Mouse (Mus musculus): Measurements from ENCODE around the gene Mgat4e. TPM values are rescaled to one million over a fixed set of nuclear protein-coding genes. Genes with fewer than 3 reads are reported as not detected.
"Not testable (repeated sequence)": the region's sequence is repeated elsewhere in the genome, so short reads cannot be mapped to it uniquely, and the experiment has no call there.

Gene Mgat4e
- polyA plus RNA-seq, 1 experiment from 2014 or later = not detected

DNA sequence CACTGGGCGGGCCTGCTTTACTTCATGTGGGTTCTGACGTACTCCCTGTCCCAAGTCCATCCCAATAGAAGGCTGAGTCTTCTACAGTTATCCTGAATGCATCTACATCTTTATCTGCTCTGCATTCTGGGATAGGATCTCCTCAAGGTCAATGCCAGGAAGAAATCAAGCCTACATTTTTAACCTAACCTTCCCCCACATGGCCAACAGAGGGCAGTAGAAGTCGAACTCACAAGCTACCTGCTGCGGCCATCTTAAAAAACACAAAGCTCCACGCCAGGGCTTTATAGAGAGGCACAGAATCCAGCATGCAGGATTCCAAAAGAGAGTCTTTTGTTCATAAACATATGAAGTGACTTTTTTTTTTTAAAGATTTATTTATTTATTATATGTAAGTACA is 25.1 kb downstream of the Mgat4e start:
- H3K9me3 ChIP-seq (replicated peaks; ENCODE audit: control insufficient read depth, low read length) = no peaks in the 10 kb centered on the region
- WGBS (ENCODE audit: insufficient replicate concordance) = 68% methylated on average over 5 of the region's 5 CpGs

DNA sequence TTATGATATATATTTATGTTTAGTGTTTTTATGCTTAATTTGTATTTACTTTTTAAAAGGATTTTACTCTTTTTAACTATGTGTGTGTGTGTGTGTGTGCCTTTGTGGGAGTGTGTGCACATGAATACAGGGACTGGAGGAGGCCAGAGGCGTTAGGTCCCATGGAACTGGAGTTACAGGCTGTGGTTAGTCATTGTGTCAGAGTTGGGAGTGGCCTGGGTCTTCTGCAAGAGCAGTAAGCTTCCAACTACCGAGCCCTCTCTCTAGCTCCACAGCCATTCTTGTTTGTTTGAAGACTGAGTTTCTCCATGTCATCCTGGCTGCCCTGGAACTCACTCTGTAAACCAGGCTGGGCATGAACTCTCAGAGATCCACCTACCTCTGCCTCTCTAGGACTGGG is 27.2 kb downstream of the Mgat4e start:
- no peak overlapping the region for H3K4me2 ChIP-seq
- H3K4me1 ChIP-seq (ENCODE audit: control insufficient read depth, insufficient read depth, low read length) = peaks cover 4% of the 10 kb centered on the region; the same call in 1 of the 2 replicates
- no peaks in the 10 kb centered on the region for H3K27me3 ChIP-seq (ENCODE audit: control insufficient read depth, insufficient read depth, low read length)
- no peak overlapping the region for H3K9ac ChIP-seq (ENCODE audit: low read depth, low read length)
- no peak for ATAC-seq (replicated peaks; ENCODE audit: insufficient number of reproducible peaks, low FRiP score, low TSS enrichment)
- H3K9me3 ChIP-seq (replicated peaks; ENCODE audit: control insufficient read depth, low read length) = no peaks in the 10 kb centered on the region
- H3K27ac ChIP-seq (ENCODE audit: low read depth, low read length) = no peak overlapping the region
- WGBS (ENCODE audit: insufficient replicate concordance) = 59% methylated on average over 2 of the region's 2 CpGs
- H3K36me3 ChIP-seq (ENCODE audit: control insufficient read depth, insufficient read depth, low read length) = no peaks in the 10 kb centered on the region
- no peak overlapping the region for H3K4me3 ChIP-seq (ENCODE audit: low read depth, low read length)

More for the DNA sequence above, 25.1 kb downstream of the Mgat4e start:
- Histone ChIP-seq H3K4me1 (ENCODE audit: control insufficient read depth, insufficient read depth, low read length) (peaks cover 4% of the 10 kb centered on the region; the same call in 1 of the 2 replicates), H3K9ac (ENCODE audit: low read depth, low read length) (no peak overlapping the region), H3K4me3 (ENCODE audit: low read depth, low read length) (no peak overlapping the region), H3K4me2 (no peak overlapping the region), H3K27ac (ENCODE audit: low read depth, low read length) (no peak overlapping the region), H3K36me3 (ENCODE audit: control insufficient read depth, insufficient read depth, low read length) (no peaks in the 10 kb centered on the region), H3K27me3 (ENCODE audit: control insufficient read depth, insufficient read depth, low read length) (no peaks in the 10 kb centered on the region)
- no peak for ATAC-seq (replicated peaks; ENCODE audit: insufficient number of reproducible peaks, low FRiP score, low TSS enrichment)

DNA sequence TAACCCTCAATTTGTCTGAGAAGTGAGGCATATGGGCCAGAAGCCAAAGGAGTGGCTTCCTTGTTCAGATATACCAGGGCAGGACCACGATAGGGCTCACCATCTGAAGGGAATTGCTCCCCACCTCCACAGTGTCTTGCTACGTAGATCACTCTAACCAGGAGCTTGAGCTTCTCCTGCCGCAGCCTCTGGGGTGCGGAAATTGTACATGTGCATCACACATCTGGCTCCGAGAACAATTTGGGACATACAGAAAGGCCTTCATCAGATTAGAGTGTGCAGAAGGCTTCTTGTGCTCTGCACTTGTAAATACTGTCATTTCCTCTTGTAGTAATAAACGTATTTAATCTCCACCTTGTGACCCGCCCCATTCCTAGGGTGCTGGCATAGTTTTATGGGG is 28.3 kb downstream of the Mgat4e start:
- 71% methylated on average over 7 of the region's 7 CpGs for WGBS (ENCODE audit: insufficient replicate concordance)
- H3K9ac ChIP-seq (ENCODE audit: low read depth, low read length) = no peak overlapping the region
- H3K4me3 ChIP-seq (ENCODE audit: low read depth, low read length) = no peak overlapping the region
- no peak overlapping the region for H3K4me2 ChIP-seq
- H3K36me3 ChIP-seq (ENCODE audit: control insufficient read depth, insufficient read depth, low read length) = no peaks in the 10 kb centered on the region
- no peak for ATAC-seq (replicated peaks; ENCODE audit: insufficient number of reproducible peaks, low FRiP score, low TSS enrichment)
- H3K27ac ChIP-seq (ENCODE audit: low read depth, low read length) = no peak overlapping the region
- H3K9me3 ChIP-seq (replicated peaks; ENCODE audit: control insufficient read depth, low read length) = no peaks in the 10 kb centered on the region
- peaks cover 13% of the 10 kb centered on the region; the same call in 1 of the 2 replicates for H3K4me1 ChIP-seq (ENCODE audit: control insufficient read depth, insufficient read depth, low read length)
- no peaks in the 10 kb centered on the region for H3K27me3 ChIP-seq (ENCODE audit: control insufficient read depth, insufficient read depth, low read length)

- H3K4me1 ChIP-seq (ENCODE audit: control insufficient read depth, insufficient read depth, low read length) = peaks cover 14% of the 10 kb centered on the region; the same call in 1 of the 2 replicates
- 64% methylated on average over 8 of the region's 8 CpGs for WGBS (ENCODE audit: insufficient replicate concordance)
- no peaks in the 10 kb centered on the region for H3K9me3 ChIP-seq (replicated peaks; ENCODE audit: control insufficient read depth, low read length)
- no peak overlapping the region for H3K27ac ChIP-seq (ENCODE audit: low read depth, low read length)
- no peaks in the 10 kb centered on the region for H3K27me3 ChIP-seq (ENCODE audit: control insufficient read depth, insufficient read depth, low read length)
- H3K4me2 ChIP-seq = no peak overlapping the region
- no peaks in the 10 kb centered on the region for H3K36me3 ChIP-seq (ENCODE audit: control insufficient read depth, insufficient read depth, low read length)
- H3K4me3 ChIP-seq (ENCODE audit: low read depth, low read length) = no peak overlapping the region
- no peak overlapping the region for H3K9ac ChIP-seq (ENCODE audit: low read depth, low read length)
- ATAC-seq (replicated peaks; ENCODE audit: insufficient number of reproducible peaks, low FRiP score, low TSS enrichment) = no peak
Measured at GRCm38 (mm10) chr1:134520001-134520721, 29.3 kb downstream of the Mgat4e start.

GRCm38 (mm10) chr1:134519201-134519600 is 30.3 kb downstream of the Mgat4e start:
- peaks cover 14% of the 10 kb centered on the region; the same call in 1 of the 2 replicates for H3K4me1 ChIP-seq (ENCODE audit: control insufficient read depth, insufficient read depth, low read length)
- not testable (repeated sequence) for H3K9me3 ChIP-seq (replicated peaks; ENCODE audit: control insufficient read depth, low read length); H3K4me3 ChIP-seq (ENCODE audit: low read depth, low read length); ATAC-seq (replicated peaks; ENCODE audit: insufficient number of reproducible peaks, low FRiP score, low TSS enrichment); H3K4me2 ChIP-seq; H3K9ac ChIP-seq (ENCODE audit: low read depth, low read length); H3K36me3 ChIP-seq (ENCODE audit: control insufficient read depth, insufficient read depth, low read length); H3K27ac ChIP-seq (ENCODE audit: low read depth, low read length); H3K27me3 ChIP-seq (ENCODE audit: control insufficient read depth, insufficient read depth, low read length)
- 96% methylated on average over 5 of the region's 5 CpGs for WGBS (ENCODE audit: insufficient replicate concordance)

DNA sequence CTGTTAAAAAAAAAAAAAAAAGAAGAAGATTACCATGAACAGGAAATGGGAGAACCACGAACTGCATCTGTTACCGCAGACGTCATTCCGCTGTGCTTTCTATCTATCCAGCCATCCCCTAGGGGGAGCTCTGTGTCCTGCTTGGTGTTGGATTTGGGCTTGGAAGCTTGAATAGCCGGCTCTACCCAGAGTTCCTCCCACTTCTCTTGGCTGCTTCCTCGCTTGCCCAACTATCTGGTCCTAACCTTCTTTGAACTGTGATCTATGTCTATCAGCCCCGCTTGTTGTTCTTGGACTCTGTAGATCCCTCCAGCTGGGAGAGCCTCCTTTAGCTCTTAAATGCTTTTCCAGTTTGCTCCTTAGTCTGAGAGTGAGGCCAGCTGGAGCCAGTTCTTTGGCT is 30.8 kb downstream of the Mgat4e start:
- Histone ChIP-seq H3K4me2 (peak overlapping the region; percentile 19; the same call in 1 of the 2 replicates), H3K9ac (ENCODE audit: low read depth, low read length) (no peak overlapping the region), H3K27ac (ENCODE audit: low read depth, low read length) (no peak overlapping the region), H3K4me3 (ENCODE audit: low read depth, low read length) (no peak overlapping the region), H3K9me3 (replicated peaks; ENCODE audit: control insufficient read depth, low read length) (no peaks in the 10 kb centered on the region), H3K36me3 (ENCODE audit: control insufficient read depth, insufficient read depth, low read length) (no peaks in the 10 kb centered on the region), H3K4me1 (ENCODE audit: control insufficient read depth, insufficient read depth, low read length) (peaks cover 14% of the 10 kb centered on the region; the same call in 1 of the 2 replicates), H3K27me3 (ENCODE audit: control insufficient read depth, insufficient read depth, low read length) (peaks cover 9% of the 10 kb centered on the region; the same call in 1 of the 2 replicates)
- WGBS (ENCODE audit: insufficient replicate concordance) = 8% methylated on average over 7 of the region's 7 CpGs
- peak; percentile 55; the same call in 1 of the 2 replicates for ATAC-seq (replicated peaks; ENCODE audit: insufficient number of reproducible peaks, low FRiP score, low TSS enrichment)

- 93% methylated on average over 13 of the region's 14 CpGs for WGBS (ENCODE audit: insufficient replicate concordance)
- ATAC-seq (replicated peaks; ENCODE audit: insufficient number of reproducible peaks, low FRiP score, low TSS enrichment); H3K9me3 ChIP-seq (replicated peaks; ENCODE audit: control insufficient read depth, low read length); H3K4me2 ChIP-seq; H3K36me3 ChIP-seq (ENCODE audit: control insufficient read depth, insufficient read depth, low read length); H3K27ac ChIP-seq (ENCODE audit: low read depth, low read length); H3K4me3 ChIP-seq (ENCODE audit: low read depth, low read length); H3K9ac ChIP-seq (ENCODE audit: low read depth, low read length): not testable (repeated sequence)
- Histone ChIP-seq H3K4me1 (ENCODE audit: control insufficient read depth, insufficient read depth, low read length) (peaks cover 18% of the 10 kb centered on the region; the same call in 1 of the 2 replicates), H3K27me3 (ENCODE audit: control insufficient read depth, insufficient read depth, low read length) (peaks cover 14% of the 10 kb centered on the region; the same call in 1 of the 2 replicates)
Measured at GRCm38 (mm10) chr1:134517841-134518240, 31.6 kb downstream of the Mgat4e start.

- WGBS (ENCODE audit: insufficient replicate concordance) = 22% methylated on average over 4 of the region's 4 CpGs
Measured at GRCm38 (mm10) chr1:134516491-134517198, 32.8 kb downstream of the Mgat4e start.

More at GRCm38 (mm10) chr1:134516491-134517198, 32.8 kb downstream of the Mgat4e start:
- H3K27ac ChIP-seq (ENCODE audit: low read depth, low read length) = peak overlapping the region; percentile 66
- H3K4me3 ChIP-seq (ENCODE audit: low read depth, low read length) = no peak overlapping the region
- H3K9ac ChIP-seq (ENCODE audit: low read depth, low read length) = peak overlapping the region; percentile 43; the same call in 1 of the 2 replicates
- H3K9me3 ChIP-seq (replicated peaks; ENCODE audit: control insufficient read depth, low read length) = no peaks in the 10 kb centered on the region
- H3K27me3 ChIP-seq (ENCODE audit: control insufficient read depth, insufficient read depth, low read length) = peaks cover 26% of the 10 kb centered on the region
- no peaks in the 10 kb centered on the region for H3K36me3 ChIP-seq (ENCODE audit: control insufficient read depth, insufficient read depth, low read length)
- H3K4me1 ChIP-seq (ENCODE audit: control insufficient read depth, insufficient read depth, low read length) = peaks cover 18% of the 10 kb centered on the region; the same call in 1 of the 2 replicates
- peak; percentile 69 for ATAC-seq (replicated peaks; ENCODE audit: insufficient number of reproducible peaks, low FRiP score, low TSS enrichment)
- no peak overlapping the region; the same call in 1 of the 2 replicates for H3K4me2 ChIP-seq
